Mouse (Mus musculus): Measurements from ENCODE around the gene Ncdn. TPM values are rescaled to one million over a fixed set of nuclear protein-coding genes. Genes with fewer than 3 reads are reported as not detected.

The Ncdn gene
- polyA plus RNA-seq, 1 experiment: 37.4 TPM

- no peak for TF ChIP-seq GATA1 (IDR thresholded peaks at IDR 0.05; ENCODE audit: borderline replicate concordance, low read length)
- no peak for TF ChIP-seq FLI1 (IDR thresholded peaks at IDR 0.05; ENCODE audit: low read length)
- H3K9me3 ChIP-seq: no peaks in the 10 kb centered on the region
- peaks cover 54% of the 10 kb centered on the region for H3K4me1 ChIP-seq
- H3K36me3 ChIP-seq (replicated peaks; ENCODE audit: low read length): peaks cover 41% of the 10 kb centered on the region
- no peaks in the 10 kb centered on the region for H3K27me3 ChIP-seq (replicated peaks)
- H3K4me3 ChIP-seq (replicated peaks): peak overlapping the region; percentile 99
Observed at GRCm38 (mm10) chr4:126754231-126754611, 983 bp upstream of the Ncdn start.

GRCm38 (mm10) chr4:126752608-126753141 is 563 bp downstream of the Ncdn start:
- H3K9me3 ChIP-seq: no peaks in the 10 kb centered on the region
- TF ChIP-seq GATA1 (IDR thresholded peaks at IDR 0.05; ENCODE audit: borderline replicate concordance, low read length) (no peak), FLI1 (IDR thresholded peaks at IDR 0.05; ENCODE audit: low read length) (no peak)
- no peaks in the 10 kb centered on the region for H3K27me3 ChIP-seq (replicated peaks)
- H3K36me3 ChIP-seq (replicated peaks; ENCODE audit: low read length): peaks cover 44% of the 10 kb centered on the region
- peak overlapping the region; percentile 99 for H3K4me3 ChIP-seq (replicated peaks)
- peaks cover 63% of the 10 kb centered on the region for H3K4me1 ChIP-seq

GRCm38 (mm10) chr4:126752024-126752607 is 1.1 kb downstream of the Ncdn start:
- Histone ChIP-seq H3K27me3 (replicated peaks) (no peaks in the 10 kb centered on the region), H3K4me1 (peaks cover 63% of the 10 kb centered on the region), H3K9me3 (no peaks in the 10 kb centered on the region), H3K4me3 (replicated peaks) (peak overlapping the region; percentile 99), H3K36me3 (replicated peaks; ENCODE audit: low read length) (peaks cover 45% of the 10 kb centered on the region)
- TF ChIP-seq FLI1 (IDR thresholded peaks at IDR 0.05; ENCODE audit: low read length) (no peak), GATA1 (IDR thresholded peaks at IDR 0.05; ENCODE audit: borderline replicate concordance, low read length) (no peak)

GRCm38 (mm10) chr4:126751556-126752023 is 1.6 kb downstream of the Ncdn start:
- Histone ChIP-seq H3K4me3 (replicated peaks) (no peak overlapping the region), H3K9me3 (no peaks in the 10 kb centered on the region), H3K36me3 (replicated peaks; ENCODE audit: low read length) (peaks cover 45% of the 10 kb centered on the region), H3K27me3 (replicated peaks) (no peaks in the 10 kb centered on the region), H3K4me1 (peaks cover 63% of the 10 kb centered on the region)
- no peak for TF ChIP-seq FLI1 (IDR thresholded peaks at IDR 0.05; ENCODE audit: low read length)
- no peak for TF ChIP-seq GATA1 (IDR thresholded peaks at IDR 0.05; ENCODE audit: borderline replicate concordance, low read length)

GRCm38 (mm10) chr4:126750863-126751555 is 2.2 kb downstream of the Ncdn start:
- Histone ChIP-seq H3K27me3 (replicated peaks) (no peaks in the 10 kb centered on the region), H3K4me3 (replicated peaks) (no peak overlapping the region), H3K36me3 (replicated peaks; ENCODE audit: low read length) (peaks cover 50% of the 10 kb centered on the region), H3K9me3 (no peaks in the 10 kb centered on the region), H3K4me1 (peaks cover 63% of the 10 kb centered on the region)
- TF ChIP-seq FLI1 (IDR thresholded peaks at IDR 0.05; ENCODE audit: low read length) (no peak), GATA1 (IDR thresholded peaks at IDR 0.05; ENCODE audit: borderline replicate concordance, low read length) (no peak)

- Histone ChIP-seq H3K9me3 (no peaks in the 10 kb centered on the region), H3K4me1 (peaks cover 59% of the 10 kb centered on the region), H3K36me3 (replicated peaks; ENCODE audit: low read length) (peaks cover 58% of the 10 kb centered on the region), H3K4me3 (replicated peaks) (no peak overlapping the region), H3K27me3 (replicated peaks) (no peaks in the 10 kb centered on the region)
- TF ChIP-seq FLI1 (IDR thresholded peaks at IDR 0.05; ENCODE audit: low read length): no peak
- TF ChIP-seq GATA1 (IDR thresholded peaks at IDR 0.05; ENCODE audit: borderline replicate concordance, low read length): no peak
Observed at GRCm38 (mm10) chr4:126750046-126750683, 3.1 kb downstream of the Ncdn start.

- H3K36me3 ChIP-seq (replicated peaks; ENCODE audit: low read length): peaks cover 64% of the 10 kb centered on the region
- H3K27me3 ChIP-seq (replicated peaks): no peaks in the 10 kb centered on the region
- H3K9me3 ChIP-seq: no peaks in the 10 kb centered on the region
- H3K4me3 ChIP-seq (replicated peaks): no peak overlapping the region
- TF ChIP-seq FLI1 (IDR thresholded peaks at IDR 0.05; ENCODE audit: low read length): no peak
- no peak for TF ChIP-seq GATA1 (IDR thresholded peaks at IDR 0.05; ENCODE audit: borderline replicate concordance, low read length)
- peaks cover 54% of the 10 kb centered on the region for H3K4me1 ChIP-seq
Observed at GRCm38 (mm10) chr4:126749553-126749952, 3.7 kb downstream of the Ncdn start.

- Histone ChIP-seq H3K36me3 (replicated peaks; ENCODE audit: low read length) (peaks cover 76% of the 10 kb centered on the region), H3K4me3 (replicated peaks) (peak overlapping the region; percentile 10), H3K9me3 (no peaks in the 10 kb centered on the region), H3K4me1 (peaks cover 48% of the 10 kb centered on the region), H3K27me3 (replicated peaks) (no peaks in the 10 kb centered on the region)
- TF ChIP-seq GATA1 (IDR thresholded peaks at IDR 0.05; ENCODE audit: borderline replicate concordance, low read length): no peak
- no peak for TF ChIP-seq FLI1 (IDR thresholded peaks at IDR 0.05; ENCODE audit: low read length)
Observed at GRCm38 (mm10) chr4:126748381-126748780, 4.9 kb downstream of the Ncdn start.

- H3K27me3 ChIP-seq (replicated peaks): no peaks in the 10 kb centered on the region
- no peak overlapping the region for H3K4me3 ChIP-seq (replicated peaks)
- peaks cover 42% of the 10 kb centered on the region for H3K4me1 ChIP-seq
- H3K9me3 ChIP-seq: no peaks in the 10 kb centered on the region
- peaks cover 81% of the 10 kb centered on the region for H3K36me3 ChIP-seq (replicated peaks; ENCODE audit: low read length)
- TF ChIP-seq FLI1 (IDR thresholded peaks at IDR 0.05; ENCODE audit: low read length) (no peak), GATA1 (IDR thresholded peaks at IDR 0.05; ENCODE audit: borderline replicate concordance, low read length) (no peak)
Observed at GRCm38 (mm10) chr4:126746194-126746840, 6.9 kb downstream of the Ncdn start.
